Mouse (Mus musculus): ENCODE results near the gene Snai3. TPM values are rescaled to one million over a fixed set of nuclear protein-coding genes. Genes with fewer than 3 reads are reported as not detected.

Snai3 gene
- polyA plus RNA-seq, 1 experiment from 2014 or later, result not detected

- Histone ChIP-seq H3K27me3 (replicated peaks; ENCODE audit: control insufficient read depth, insufficient read depth, low read length) (peaks cover 38% of the 10 kb centered on the region), H3K27ac (ENCODE audit: low read depth, low read length) (no peak overlapping the region), H3K4me1 (ENCODE audit: control insufficient read depth, insufficient read depth, low read length) (peaks cover 6% of the 10 kb centered on the region; the same call in 1 of the 2 replicates), H3K36me3 (ENCODE audit: control insufficient read depth, insufficient read depth, low read length) (peaks cover 30% of the 10 kb centered on the region), H3K4me2 (ENCODE audit: low read length) (no peak overlapping the region), H3K4me3 (ENCODE audit: low read depth, low read length) (no peak overlapping the region), H3K9ac (ENCODE audit: low read length) (no peak overlapping the region), H3K9me3 (replicated peaks; ENCODE audit: control insufficient read depth, low read length) (no peaks in the 10 kb centered on the region)
- WGBS, result 74% methylated on average over 12 of the region's 12 CpGs
- DNase-seq (ENCODE audit: low spot score) (no peak), ATAC-seq (no peak)
Observed at GRCm38 (mm10) chr8:122463651-122464640, 3.4 kb upstream of the Snai3 start.

- no peaks in the 10 kb centered on the region for H3K9me3 ChIP-seq (replicated peaks; ENCODE audit: control insufficient read depth, low read length)
- H3K4me2 ChIP-seq (ENCODE audit: low read length), result no peak overlapping the region
- no peak overlapping the region for H3K4me3 ChIP-seq (ENCODE audit: low read depth, low read length)
- peaks cover 21% of the 10 kb centered on the region for H3K36me3 ChIP-seq (ENCODE audit: control insufficient read depth, insufficient read depth, low read length)
- peaks cover 38% of the 10 kb centered on the region for H3K27me3 ChIP-seq (replicated peaks; ENCODE audit: control insufficient read depth, insufficient read depth, low read length)
- no peak overlapping the region for H3K27ac ChIP-seq (ENCODE audit: low read depth, low read length)
- peaks cover 6% of the 10 kb centered on the region; the same call in 1 of the 2 replicates for H3K4me1 ChIP-seq (ENCODE audit: control insufficient read depth, insufficient read depth, low read length)
- H3K9ac ChIP-seq (ENCODE audit: low read length), result no peak overlapping the region
- DNase-seq (ENCODE audit: low spot score) (no peak), ATAC-seq (no peak)
- WGBS, result 74% methylated on average over 8 of the region's 8 CpGs
Observed at GRCm38 (mm10) chr8:122462510-122462909, 2.0 kb upstream of the Snai3 start.

GRCm38 (mm10) chr8:122461473-122462148, 1.1 kb upstream of the Snai3 start:
- Histone ChIP-seq H3K4me1 (ENCODE audit: control insufficient read depth, insufficient read depth, low read length) (peaks cover 6% of the 10 kb centered on the region; the same call in 1 of the 2 replicates), H3K4me3 (ENCODE audit: low read depth, low read length) (no peak overlapping the region), H3K27me3 (replicated peaks; ENCODE audit: control insufficient read depth, insufficient read depth, low read length) (peaks cover 38% of the 10 kb centered on the region), H3K9ac (ENCODE audit: low read length) (no peak overlapping the region), H3K36me3 (ENCODE audit: control insufficient read depth, insufficient read depth, low read length) (peaks cover 15% of the 10 kb centered on the region), H3K27ac (ENCODE audit: low read depth, low read length) (no peak overlapping the region), H3K4me2 (ENCODE audit: low read length) (no peak overlapping the region), H3K9me3 (replicated peaks; ENCODE audit: control insufficient read depth, low read length) (no peaks in the 10 kb centered on the region)
- no peak for DNase-seq (ENCODE audit: low spot score)
- 58% methylated on average over 11 of the region's 11 CpGs for WGBS
- no peak for ATAC-seq

- ATAC-seq (no peak), DNase-seq (ENCODE audit: low spot score) (no peak)
- Histone ChIP-seq H3K9ac (ENCODE audit: low read length) (no peak overlapping the region), H3K27ac (ENCODE audit: low read depth, low read length) (no peak overlapping the region), H3K9me3 (replicated peaks; ENCODE audit: control insufficient read depth, low read length) (no peaks in the 10 kb centered on the region), H3K36me3 (ENCODE audit: control insufficient read depth, insufficient read depth, low read length) (no peaks in the 10 kb centered on the region), H3K27me3 (replicated peaks; ENCODE audit: control insufficient read depth, insufficient read depth, low read length) (peaks cover 38% of the 10 kb centered on the region), H3K4me1 (ENCODE audit: control insufficient read depth, insufficient read depth, low read length) (peaks cover 6% of the 10 kb centered on the region; the same call in 1 of the 2 replicates), H3K4me3 (ENCODE audit: low read depth, low read length) (peak overlapping the region; percentile 26; the same call in 1 of the 2 replicates), H3K4me2 (ENCODE audit: low read length) (peak overlapping the region; percentile 56)
- WGBS, result 30% methylated on average over 7 of the region's 7 CpGs
Observed at GRCm38 (mm10) chr8:122459990-122460389, 543 bp downstream of the Snai3 start.

GRCm38 (mm10) chr8:122459218-122459900, 1.2 kb downstream of the Snai3 start:
- Histone ChIP-seq H3K4me3 (ENCODE audit: low read depth, low read length) (no peak overlapping the region), H3K27ac (ENCODE audit: low read depth, low read length) (no peak overlapping the region), H3K4me1 (ENCODE audit: control insufficient read depth, insufficient read depth, low read length) (peaks cover 6% of the 10 kb centered on the region; the same call in 1 of the 2 replicates), H3K9ac (ENCODE audit: low read length) (no peak overlapping the region), H3K9me3 (replicated peaks; ENCODE audit: control insufficient read depth, low read length) (no peaks in the 10 kb centered on the region), H3K36me3 (ENCODE audit: control insufficient read depth, insufficient read depth, low read length) (no peaks in the 10 kb centered on the region), H3K27me3 (replicated peaks; ENCODE audit: control insufficient read depth, insufficient read depth, low read length) (peaks cover 38% of the 10 kb centered on the region), H3K4me2 (ENCODE audit: low read length) (no peak overlapping the region)
- no peak for ATAC-seq
- WGBS, result 55% methylated on average over 6 of the region's 6 CpGs
- no peak for DNase-seq (ENCODE audit: low spot score)

GRCm38 (mm10) chr8:122457171-122457570, 3.4 kb downstream of the Snai3 start:
- no peak for ATAC-seq
- Histone ChIP-seq H3K4me1 (ENCODE audit: control insufficient read depth, insufficient read depth, low read length) (peaks cover 6% of the 10 kb centered on the region; the same call in 1 of the 2 replicates), H3K27me3 (replicated peaks; ENCODE audit: control insufficient read depth, insufficient read depth, low read length) (peaks cover 30% of the 10 kb centered on the region), H3K36me3 (ENCODE audit: control insufficient read depth, insufficient read depth, low read length) (no peaks in the 10 kb centered on the region), H3K9ac (ENCODE audit: low read length) (no peak overlapping the region), H3K4me3 (ENCODE audit: low read depth, low read length) (no peak overlapping the region), H3K9me3 (replicated peaks; ENCODE audit: control insufficient read depth, low read length) (no peaks in the 10 kb centered on the region), H3K27ac (ENCODE audit: low read depth, low read length) (no peak overlapping the region), H3K4me2 (ENCODE audit: low read length) (no peak overlapping the region)
- no peak for DNase-seq (ENCODE audit: low spot score)
- WGBS, result 74% methylated on average over 11 of the region's 11 CpGs

GRCm38 (mm10) chr8:122454409-122454808, 6.1 kb downstream of the Snai3 start:
- 93% methylated on average over 6 of the region's 6 CpGs for WGBS
- no peaks in the 10 kb centered on the region for H3K36me3 ChIP-seq (ENCODE audit: control insufficient read depth, insufficient read depth, low read length)
- H3K4me2 ChIP-seq (ENCODE audit: low read length), result no peak overlapping the region
- H3K9ac ChIP-seq (ENCODE audit: low read length), result no peak overlapping the region
- no peak overlapping the region for H3K27ac ChIP-seq (ENCODE audit: low read depth, low read length)
- H3K4me1 ChIP-seq (ENCODE audit: control insufficient read depth, insufficient read depth, low read length), result no peaks in the 10 kb centered on the region
- H3K4me3 ChIP-seq (ENCODE audit: low read depth, low read length), result no peak overlapping the region
- peaks cover 2% of the 10 kb centered on the region; the same call in 1 of the 2 replicates for H3K27me3 ChIP-seq (replicated peaks; ENCODE audit: control insufficient read depth, insufficient read depth, low read length)
- ATAC-seq (no peak), DNase-seq (ENCODE audit: low spot score) (no peak)
- no peaks in the 10 kb centered on the region for H3K9me3 ChIP-seq (replicated peaks; ENCODE audit: control insufficient read depth, low read length)

GRCm38 (mm10) chr8:122452154-122452553, 8.4 kb downstream of the Snai3 start:
- no peak for DNase-seq (ENCODE audit: low spot score)
- Histone ChIP-seq H3K9me3 (replicated peaks; ENCODE audit: control insufficient read depth, low read length) (no peaks in the 10 kb centered on the region), H3K4me1 (ENCODE audit: control insufficient read depth, insufficient read depth, low read length) (no peaks in the 10 kb centered on the region), H3K27ac (ENCODE audit: low read depth, low read length) (no peak overlapping the region), H3K4me2 (ENCODE audit: low read length) (no peak overlapping the region), H3K9ac (ENCODE audit: low read length) (no peak overlapping the region), H3K4me3 (ENCODE audit: low read depth, low read length) (no peak overlapping the region), H3K27me3 (replicated peaks; ENCODE audit: control insufficient read depth, insufficient read depth, low read length) (no peaks in the 10 kb centered on the region), H3K36me3 (ENCODE audit: control insufficient read depth, insufficient read depth, low read length) (no peaks in the 10 kb centered on the region)
- 89% methylated on average over 10 of the region's 10 CpGs for WGBS
- no peak for ATAC-seq

All from forebrain, embryonic 14.5 days (tissue).